Mouse (Mus musculus): Measurements from ENCODE around the gene Spns1. TPM values are rescaled to one million over a fixed set of nuclear protein-coding genes. Genes with fewer than 3 reads are reported as not detected.
"Not testable (repeated sequence)": the region's sequence is repeated elsewhere in the genome, so short reads cannot be mapped to it uniquely, and the experiment has no call there.

The Spns1 gene
- total and polyA plus RNA-seq, 2 experiments from 2014 or later = 80.9 to 125 TPM

GRCm38 (mm10) chr7:126330693-126331092 is 46.6 kb downstream of the Spns1 start:
- WGBS = 65% methylated on average over 2 of the region's 2 CpGs
- H3K4me2 ChIP-seq (ENCODE audit: low read depth, low read length) = no peak overlapping the region

GRCm38 (mm10) chr7:126329907-126330645 is 47.2 kb downstream of the Spns1 start:
- no peak for ATAC-seq

More at GRCm38 (mm10) chr7:126330693-126331092, 46.6 kb downstream of the Spns1 start:
- DNase-seq (ENCODE audit: low spot score) = no peak
- ATAC-seq = no peak
- Histone ChIP-seq H3K4me1 (ENCODE audit: insufficient read depth, low read length) (no peaks in the 10 kb centered on the region), H3K9me3 (ENCODE audit: low read length) (no peaks in the 10 kb centered on the region), H3K9ac (replicated peaks; ENCODE audit: low read length) (no peak overlapping the region), H3K4me3 (ENCODE audit: low read length) (no peak overlapping the region), H3K36me3 (ENCODE audit: insufficient read depth, low read length) (no peaks in the 10 kb centered on the region), H3K27ac (no peak overlapping the region), H3K27me3 (ENCODE audit: insufficient read depth, low read length) (no peaks in the 10 kb centered on the region)
- no peak for TF ChIP-seq CTCF (IDR thresholded peaks at IDR 0.05; ENCODE audit: low read depth)

GRCm38 (mm10) chr7:126328848-126329247 is 48.4 kb downstream of the Spns1 start:
- not testable (repeated sequence) for H3K27ac ChIP-seq; ATAC-seq; H3K9ac ChIP-seq (replicated peaks; ENCODE audit: low read length); DNase-seq (ENCODE audit: low spot score); H3K27me3 ChIP-seq (ENCODE audit: insufficient read depth, low read length); H3K9me3 ChIP-seq (ENCODE audit: low read length); H3K4me1 ChIP-seq (ENCODE audit: insufficient read depth, low read length); H3K4me2 ChIP-seq (ENCODE audit: low read depth, low read length); H3K4me3 ChIP-seq (ENCODE audit: low read length); H3K36me3 ChIP-seq (ENCODE audit: insufficient read depth, low read length)
- WGBS = 92% methylated on average over 5 of the region's 6 CpGs

More at GRCm38 (mm10) chr7:126329907-126330645, 47.2 kb downstream of the Spns1 start:
- H3K4me3 ChIP-seq (ENCODE audit: low read length) = no peak overlapping the region
- H3K4me1 ChIP-seq (ENCODE audit: insufficient read depth, low read length) = no peaks in the 10 kb centered on the region
- no peaks in the 10 kb centered on the region for H3K27me3 ChIP-seq (ENCODE audit: insufficient read depth, low read length)
- no peaks in the 10 kb centered on the region for H3K9me3 ChIP-seq (ENCODE audit: low read length)
- no peaks in the 10 kb centered on the region for H3K36me3 ChIP-seq (ENCODE audit: insufficient read depth, low read length)
- no peak for DNase-seq (ENCODE audit: low spot score)
- H3K27ac ChIP-seq = no peak overlapping the region
- H3K4me2 ChIP-seq (ENCODE audit: low read depth, low read length) = no peak overlapping the region
- TF ChIP-seq CTCF (IDR thresholded peaks at IDR 0.05; ENCODE audit: low read depth) = no peak
- no peak overlapping the region for H3K9ac ChIP-seq (replicated peaks; ENCODE audit: low read length)
- WGBS = 85% methylated on average over 9 of the region's 9 CpGs

GRCm38 (mm10) chr7:126325576-126326273 is 51.5 kb downstream of the Spns1 start:
- not testable (repeated sequence) for ATAC-seq; H3K27ac ChIP-seq; H3K27me3 ChIP-seq (ENCODE audit: insufficient read depth, low read length); H3K4me3 ChIP-seq (ENCODE audit: low read length); H3K9me3 ChIP-seq (ENCODE audit: low read length); H3K36me3 ChIP-seq (ENCODE audit: insufficient read depth, low read length); H3K4me2 ChIP-seq (ENCODE audit: low read depth, low read length); DNase-seq (ENCODE audit: low spot score); H3K4me1 ChIP-seq (ENCODE audit: insufficient read depth, low read length); H3K9ac ChIP-seq (replicated peaks; ENCODE audit: low read length)
- 23% methylated on average over 9 of the region's 9 CpGs for WGBS

GRCm38 (mm10) chr7:126324791-126325190 is 52.5 kb downstream of the Spns1 start:
- no peaks in the 10 kb centered on the region for H3K4me1 ChIP-seq (ENCODE audit: insufficient read depth, low read length)
- no peak for ATAC-seq
- no peak overlapping the region for H3K4me3 ChIP-seq (ENCODE audit: low read length)
- TF ChIP-seq CTCF (IDR thresholded peaks at IDR 0.05; ENCODE audit: low read depth) = no peak
- H3K27me3 ChIP-seq (ENCODE audit: insufficient read depth, low read length) = no peaks in the 10 kb centered on the region
- no peak overlapping the region for H3K9ac ChIP-seq (replicated peaks; ENCODE audit: low read length)
- DNase-seq (ENCODE audit: low spot score) = no peak
- no peaks in the 10 kb centered on the region for H3K36me3 ChIP-seq (ENCODE audit: insufficient read depth, low read length)
- H3K4me2 ChIP-seq (ENCODE audit: low read depth, low read length) = no peak overlapping the region
- no peak overlapping the region for H3K27ac ChIP-seq
- 34% methylated on average over 3 of the region's 3 CpGs for WGBS
- H3K9me3 ChIP-seq (ENCODE audit: low read length) = no peaks in the 10 kb centered on the region

GRCm38 (mm10) chr7:126323729-126324128 is 53.5 kb downstream of the Spns1 start:
- TF ChIP-seq CTCF (IDR thresholded peaks at IDR 0.05; ENCODE audit: low read depth) = peak; percentile 91
- Histone ChIP-seq H3K36me3 (ENCODE audit: insufficient read depth, low read length) (no peaks in the 10 kb centered on the region), H3K27me3 (ENCODE audit: insufficient read depth, low read length) (no peaks in the 10 kb centered on the region), H3K9me3 (ENCODE audit: low read length) (no peaks in the 10 kb centered on the region), H3K4me1 (ENCODE audit: insufficient read depth, low read length) (no peaks in the 10 kb centered on the region), H3K4me2 (ENCODE audit: low read depth, low read length) (no peak overlapping the region), H3K27ac (no peak overlapping the region), H3K4me3 (ENCODE audit: low read length) (no peak overlapping the region), H3K9ac (replicated peaks; ENCODE audit: low read length) (no peak overlapping the region)
- DNase-seq (ENCODE audit: low spot score) (peak; percentile 93), ATAC-seq (no peak)
- WGBS = 7% methylated on average over 11 of the region's 11 CpGs

Small RNA genes lying within 50 kb of the gene (microRNA-seq; reads per million reads assigned to microRNA genes)
- gene Mir7058 = 0 to 0.18 reads per million in 2 experiments

Other genes starting within 250 kb of the Spns1 start
- 124 and 147 TPM in 2 replicates for gene Xpo6, start 176.9 kb downstream of the Spns1 start, total RNA-seq (2014; rRNA removed)
- gene Xpo6, start 176.9 kb downstream of the Spns1 start, polyA plus RNA-seq (2015; fragmentation: Nextera tagmentation; extraction: Ambion mirVana) = 41.8 and 45.4 TPM in 2 replicates
- gene Sbk1, start 104.8 kb downstream of the Spns1 start, total RNA-seq (2014; rRNA removed) = 530 and 565 TPM in 2 replicates
- 138 and 161 TPM in 2 replicates for gene Sbk1, start 104.8 kb downstream of the Spns1 start, polyA plus RNA-seq (2015; fragmentation: Nextera tagmentation; extraction: Ambion mirVana)
- gene Lat, start 7.9 kb downstream of the Spns1 start, total RNA-seq (2014; rRNA removed) = 0.37 TPM in 1 of 2 replicates, not detected in the other
- 0.96 and 1.1 TPM in 2 replicates for gene Lat, start 7.9 kb downstream of the Spns1 start, polyA plus RNA-seq (2015; fragmentation: Nextera tagmentation; extraction: Ambion mirVana)
- gene Nfatc2ip, start 19.3 kb upstream of the Spns1 start, total RNA-seq (2014; rRNA removed) = 6.1 and 6.4 TPM in 2 replicates
- gene Nfatc2ip, start 19.3 kb upstream of the Spns1 start, polyA plus RNA-seq (2015; fragmentation: Nextera tagmentation; extraction: Ambion mirVana) = 2.9 and 3.0 TPM in 2 replicates
- gene Cd19, start 37.4 kb upstream of the Spns1 start, total RNA-seq (2014; rRNA removed) = 0.16 TPM in 1 of 2 replicates, not detected in the other
- 0.05 TPM in 1 of 2 replicates, not detected in the other for gene Cd19, start 37.4 kb upstream of the Spns1 start, polyA plus RNA-seq (2015; fragmentation: Nextera tagmentation; extraction: Ambion mirVana)
- gene Rabep2, start 51.3 kb upstream of the Spns1 start, total RNA-seq (2014; rRNA removed) = 22.2 and 22.5 TPM in 2 replicates
- gene Rabep2, start 51.3 kb upstream of the Spns1 start, polyA plus RNA-seq (2015; fragmentation: Nextera tagmentation; extraction: Ambion mirVana) = 19.2 TPM in 2 replicates
- 0.99 and 5.4 TPM in 2 replicates for gene Atp2a1, start 85.7 kb upstream of the Spns1 start, total RNA-seq (2014; rRNA removed)
- gene Atp2a1, start 85.7 kb upstream of the Spns1 start, polyA plus RNA-seq (2015; fragmentation: Nextera tagmentation; extraction: Ambion mirVana) = 0.40 and 0.68 TPM in 2 replicates
- 34.1 and 41.1 TPM in 2 replicates for gene Sh2b1, start 98.0 kb upstream of the Spns1 start, total RNA-seq (2014; rRNA removed)
- gene Sh2b1, start 98.0 kb upstream of the Spns1 start, polyA plus RNA-seq (2015; fragmentation: Nextera tagmentation; extraction: Ambion mirVana) = 50.4 and 54.5 TPM in 2 replicates
- gene Tufm, start 109.9 kb upstream of the Spns1 start, total RNA-seq (2014; rRNA removed) = 62.5 and 66.1 TPM in 2 replicates
- 106 TPM in 2 replicates for gene Tufm, start 109.9 kb upstream of the Spns1 start, polyA plus RNA-seq (2015; fragmentation: Nextera tagmentation; extraction: Ambion mirVana)
- gene Atxn2l, start 126.0 kb upstream of the Spns1 start, total RNA-seq (2014; rRNA removed) = 71.1 and 72.3 TPM in 2 replicates
- gene Atxn2l, start 126.0 kb upstream of the Spns1 start, polyA plus RNA-seq (2015; fragmentation: Nextera tagmentation; extraction: Ambion mirVana) = 45.9 and 54.0 TPM in 2 replicates
- gene Eif3c, start 189.0 kb upstream of the Spns1 start, total RNA-seq (2014; rRNA removed) = 112 and 118 TPM in 2 replicates
- 198 and 204 TPM in 2 replicates for gene Eif3c, start 189.0 kb upstream of the Spns1 start, polyA plus RNA-seq (2015; fragmentation: Nextera tagmentation; extraction: Ambion mirVana)
- gene Apobr, start 207.5 kb upstream of the Spns1 start, total RNA-seq (2014; rRNA removed) = 0.25 and 6.3 TPM in 2 replicates
- 0.47 and 0.50 TPM in 2 replicates for gene Apobr, start 207.5 kb upstream of the Spns1 start, polyA plus RNA-seq (2015; fragmentation: Nextera tagmentation; extraction: Ambion mirVana)
- 27.7 and 34.2 TPM in 2 replicates for gene Cln3, start 208.4 kb upstream of the Spns1 start, total RNA-seq (2014; rRNA removed)
- 22.3 and 25.1 TPM in 2 replicates for gene Cln3, start 208.4 kb upstream of the Spns1 start, polyA plus RNA-seq (2015; fragmentation: Nextera tagmentation; extraction: Ambion mirVana)
- gene Il27, start 217.5 kb upstream of the Spns1 start, total RNA-seq (2014; rRNA removed) = 0.94 TPM in 1 of 2 replicates, not detected in the other
- gene Il27, start 217.5 kb upstream of the Spns1 start, polyA plus RNA-seq (2015; fragmentation: Nextera tagmentation; extraction: Ambion mirVana) = not detected in 2 replicates

Data from hindbrain, postnatal 0 days (tissue).